Mouse (Mus musculus) retina, postnatal 7 days (tissue): ENCODE data around the gene Prdm15.

ENCODE experiments used
- DNase-seq: peaks from one replicate; pipeline ENCODE4 v3.0.0-alpha.2; 2012; ENCODE audit warnings: low read depth, low spot score

Prdm15 gene

GRCm38 (mm10) chr16:97819532-97819931 lies 32.1 kb downstream of the Prdm15 start:
- DNase-seq = no peak

GRCm38 (mm10) chr16:97817414-97817813 lies 34.2 kb downstream of the Prdm15 start:
- no peak for DNase-seq

GRCm38 (mm10) chr16:97815269-97815668 lies 36.4 kb downstream of the Prdm15 start:
- DNase-seq = no peak

DNA sequence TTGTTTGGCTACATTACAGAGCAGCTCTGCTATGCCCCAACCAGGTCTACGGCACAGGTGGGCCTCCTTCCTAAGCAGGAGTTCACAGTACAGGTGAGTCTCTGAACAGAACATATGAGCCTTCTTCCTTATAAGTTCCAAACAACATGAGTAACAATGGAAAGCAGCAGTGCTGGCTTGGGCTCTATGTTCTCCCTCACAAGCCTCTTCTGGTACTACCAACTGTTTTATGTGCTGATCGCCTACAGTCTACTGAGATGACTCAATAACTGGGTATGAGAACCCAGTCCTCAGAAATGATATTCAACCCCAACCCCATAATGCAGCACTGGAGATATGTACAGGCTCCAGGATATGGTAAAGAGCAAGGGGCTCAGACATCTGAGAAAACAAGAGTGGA lies 37.6 kb downstream of the Prdm15 start:
- no peak for DNase-seq

DNA sequence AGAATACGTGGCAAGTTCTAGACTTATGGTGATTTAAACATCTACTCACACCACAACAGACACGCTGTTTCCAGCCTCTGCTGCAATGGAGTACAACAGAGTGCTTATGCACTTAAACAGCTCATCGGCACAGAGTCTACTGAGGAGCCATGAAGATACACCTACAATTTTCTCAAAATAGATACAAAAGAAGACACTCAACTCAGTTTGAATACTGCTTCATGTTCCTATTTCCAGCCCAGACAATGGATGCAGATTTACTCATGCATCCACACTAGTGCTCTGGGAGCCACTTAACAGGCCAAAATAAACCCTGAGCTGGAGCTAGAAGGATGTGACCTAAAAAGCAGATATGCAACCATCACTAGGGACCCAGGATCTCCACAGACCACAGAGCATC lies 42.8 kb downstream of the Prdm15 start:
- DNase-seq = no peak

- DNase-seq = no peak
Measured at GRCm38 (mm10) chr16:97805646-97806045, 46.0 kb downstream of the Prdm15 start.

GRCm38 (mm10) chr16:97804680-97805547 lies 46.7 kb downstream of the Prdm15 start:
- peak; percentile 57 for DNase-seq

GRCm38 (mm10) chr16:97797950-97798869 lies 53.4 kb downstream of the Prdm15 start:
- DNase-seq = no peak

DNA sequence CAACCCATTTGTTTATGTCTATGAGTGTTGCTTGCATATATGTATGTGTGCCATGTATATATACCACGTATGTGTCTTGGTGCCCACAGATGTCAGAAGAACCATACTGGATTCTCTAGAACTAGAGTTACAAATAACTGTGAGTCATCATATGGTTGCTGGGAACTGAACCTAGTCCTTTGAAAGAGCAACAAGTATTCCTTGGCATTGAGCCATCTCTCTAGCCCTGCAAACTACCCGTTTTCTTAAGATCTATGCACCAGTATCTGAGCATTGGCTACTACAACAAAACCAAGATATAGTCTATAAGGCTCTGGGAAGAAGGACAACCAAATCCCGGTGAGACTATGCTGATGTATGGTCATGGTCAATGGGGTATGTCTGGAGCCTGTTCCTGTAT lies 54.4 kb downstream of the Prdm15 start:
- DNase-seq = no peak

- DNase-seq = no peak
Measured at GRCm38 (mm10) chr16:97794256-97794655, 57.4 kb downstream of the Prdm15 start.

DNA sequence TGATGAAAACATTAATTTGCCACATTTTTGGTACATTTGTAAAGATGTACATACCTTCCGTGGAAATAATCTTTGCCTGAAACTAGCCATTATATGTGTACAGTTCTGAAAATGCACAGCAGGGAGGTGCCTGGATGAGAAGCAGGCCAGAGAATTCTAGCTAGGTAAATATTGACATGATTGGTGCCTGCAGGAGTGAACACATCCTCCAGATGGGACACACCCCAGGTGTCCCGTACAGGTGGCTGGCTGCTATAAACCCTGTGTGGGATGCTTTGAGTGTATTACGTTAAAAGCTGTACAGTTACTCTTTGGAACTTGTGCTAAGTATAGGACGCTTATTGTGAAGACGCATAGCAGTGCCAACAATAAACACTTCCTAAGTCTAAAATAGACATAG lies 68.6 kb downstream of the Prdm15 start:
- no peak for DNase-seq

- DNase-seq = peak; percentile 36
Measured at GRCm38 (mm10) chr16:97778353-97779025, 73.2 kb downstream of the Prdm15 start.

DNA sequence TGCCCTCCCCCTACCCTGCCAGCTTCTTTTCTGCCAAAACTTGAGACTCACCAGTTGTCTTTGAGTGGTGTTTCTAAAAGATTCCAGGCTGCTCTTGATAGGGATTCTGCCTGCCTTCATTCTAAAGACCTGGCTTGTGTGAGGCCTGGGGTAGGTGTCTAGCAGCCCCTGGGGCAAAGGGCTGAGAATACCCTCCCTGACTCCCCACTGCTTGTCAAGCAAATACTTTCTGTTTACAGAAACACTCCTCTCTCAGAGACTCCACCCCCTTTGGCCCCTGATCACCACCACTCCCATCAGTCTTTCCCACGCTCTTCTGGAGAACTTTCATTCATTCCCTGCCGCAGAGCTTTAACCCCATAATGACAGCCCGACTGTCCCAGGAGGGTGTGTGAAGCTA lies 85.1 kb downstream of the Prdm15 start:
- DNase-seq = no peak

- DNase-seq = no peak
Measured at GRCm38 (mm10) chr16:97764626-97765025, 87.0 kb downstream of the Prdm15 start.

DNA sequence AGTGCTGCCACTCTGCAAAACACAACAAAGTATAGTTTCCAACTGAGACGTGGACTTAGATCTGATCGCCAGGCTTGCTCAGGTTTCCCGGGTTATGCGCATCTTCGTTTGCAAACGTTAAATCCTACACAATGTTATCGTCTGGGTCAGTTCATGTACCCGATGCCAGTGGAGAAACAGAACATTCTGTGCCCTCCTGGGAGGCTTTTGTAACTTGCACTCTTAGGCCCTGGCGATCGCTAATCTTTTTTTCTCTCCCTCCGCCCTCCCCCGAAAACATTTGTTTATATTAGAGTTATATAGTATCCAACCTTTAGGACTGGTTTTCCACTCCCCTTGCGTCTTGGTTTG lies 87.7 kb downstream of the Prdm15 start:
- no peak for DNase-seq

- DNase-seq = no peak
Measured at GRCm38 (mm10) chr16:97763061-97763989, 88.3 kb downstream of the Prdm15 start, which contains the start of gene Ripk4. Gene Ripk4 (minus strand): TSS chr16:97763787.

- DNase-seq = no peak
Measured at GRCm38 (mm10) chr16:97761782-97762181, 89.9 kb downstream of the Prdm15 start.

- DNase-seq = no peak
Measured at GRCm38 (mm10) chr16:97759681-97760080, 92.0 kb downstream of the Prdm15 start.

DNA sequence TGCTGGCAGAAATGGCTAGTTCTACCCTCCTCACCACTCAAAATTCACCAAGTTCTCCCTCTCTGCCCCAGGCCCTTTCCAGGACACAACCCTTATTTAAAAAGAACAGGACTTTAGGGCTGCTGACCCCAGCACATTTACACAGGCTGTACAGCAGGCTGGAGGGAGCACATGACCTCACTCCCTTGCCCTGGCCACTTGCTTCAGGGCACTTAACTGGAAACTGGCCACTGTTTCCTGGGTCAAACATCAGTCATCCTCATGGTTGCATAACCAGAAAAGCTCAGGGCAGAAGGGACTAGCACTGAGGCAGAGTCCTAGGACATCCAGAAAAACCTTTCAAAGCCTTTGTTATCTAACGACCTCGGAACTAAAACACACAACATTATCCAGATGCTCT lies 93.4 kb downstream of the Prdm15 start:
- no peak for DNase-seq

- DNase-seq = no peak
Measured at GRCm38 (mm10) chr16:97756460-97756859, 95.2 kb downstream of the Prdm15 start.
